Mouse (Mus musculus) myocyte (in vitro differentiated cells): Measurements from ENCODE around the gene Tjp1.

Source experiments
- CEBPB ChIP-seq: IDR thresholded peaks from 2 replicates; pipeline ENCODE4 v1.6.1; 2011; ENCODE audit warnings: mild to moderate bottlenecking, moderate library complexity; ENCODE audit not compliant: poor library complexity, insufficient read depth, severe bottlenecking
- E2F4 ChIP-seq: IDR thresholded peaks from one replicate; pipeline ENCODE4 v1.6.1; 2011; ENCODE audit warnings: mild to moderate bottlenecking, control low read depth, moderate library complexity; ENCODE audit not compliant: insufficient read depth
- MAX ChIP-seq: IDR thresholded peaks from one replicate; pipeline ENCODE4 v1.6.1; 2011; ENCODE audit warnings: low read depth, mild to moderate bottlenecking, control low read depth
- MYOD1 ChIP-seq, 3 experiments: IDR thresholded peaks; one replicate each; pipeline ENCODE4 v1.6.1; 2011; ENCODE audit warnings: control low read depth in 2 of 3, low read depth in 2 of 3, mild to moderate bottlenecking in 2 of 3, moderate library complexity in 1 of 3; ENCODE audit not compliant: insufficient read length in 2 of 3, control insufficient read depth in 1 of 3
- MYOG ChIP-seq, 3 experiments: IDR thresholded peaks; one replicate each; pipeline ENCODE4 v1.6.1; 2011; ENCODE audit warnings: control low read depth in 2 of 3, low read depth in 2 of 3, mild to moderate bottlenecking in 2 of 3; ENCODE audit not compliant: insufficient read length in 2 of 3, control insufficient read depth in 1 of 3, insufficient read depth in 1 of 3
- POLR2A ChIP-seq: IDR thresholded peaks from one replicate; pipeline ENCODE4 v1.6.1; 2011; ENCODE audit warnings: low read depth, mild to moderate bottlenecking, control low read depth, moderate library complexity; ENCODE audit not compliant: insufficient read length
- POLR2AphosphoS2 ChIP-seq: IDR thresholded peaks from one replicate; pipeline ENCODE4 v1.6.1; 2011; ENCODE audit warnings: low read depth, control low read depth; ENCODE audit not compliant: insufficient read length
- REST ChIP-seq: IDR thresholded peaks from one replicate; pipeline ENCODE4 v1.6.1; 2011; ENCODE audit warnings: mild to moderate bottlenecking, control low read depth, moderate library complexity; ENCODE audit not compliant: insufficient read depth, insufficient read length
- TCF12 ChIP-seq: IDR thresholded peaks from one replicate; pipeline ENCODE4 v1.6.1; 2011; ENCODE audit warnings: mild to moderate bottlenecking, control low read depth; ENCODE audit not compliant: poor library complexity, insufficient read depth, severe bottlenecking
- TCF3 ChIP-seq: IDR thresholded peaks from one replicate; pipeline ENCODE4 v1.6.1; 2011; ENCODE audit warnings: low read depth, control low read depth; ENCODE audit not compliant: insufficient read length
- USF1 ChIP-seq: IDR thresholded peaks from one replicate; pipeline ENCODE4 v1.6.1; 2011; ENCODE audit warnings: low read depth, mild to moderate bottlenecking, control low read depth, moderate library complexity

DNA sequence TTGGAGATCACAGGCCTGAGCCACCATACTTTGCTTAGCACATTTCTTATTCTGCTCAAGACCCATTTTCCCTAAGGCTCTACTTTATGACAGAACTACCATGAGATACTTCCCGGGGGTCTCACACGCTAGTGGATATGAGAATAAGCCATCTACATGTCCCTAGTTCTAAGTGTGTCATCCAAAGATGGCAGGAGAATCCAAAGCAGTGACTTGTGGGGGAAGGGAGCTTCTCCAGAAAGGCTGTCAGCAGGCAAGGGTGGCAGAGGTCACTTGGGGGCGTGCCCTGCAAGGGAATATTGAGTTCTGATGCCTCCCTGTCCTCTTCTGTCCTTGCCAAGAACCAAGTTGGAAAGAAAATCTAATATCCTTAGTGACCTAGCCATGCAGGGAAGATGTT, 150.1 kb downstream of the Tjp1 start:
- no peak for TF ChIP-seq POLR2A
- TF ChIP-seq MYOD1 (IDR thresholded peaks at IDR 0.05; ENCODE audit: control insufficient read depth in 1 of 3, insufficient read length in 2 of 3, low read depth in 2 of 3), result no peak
- TF ChIP-seq CEBPB, result no peak
- no peak for TF ChIP-seq MAX
- no peak for TF ChIP-seq REST
- no peak for TF ChIP-seq E2F4
- TF ChIP-seq USF1, result no peak
- no peak for TF ChIP-seq TCF12
- TF ChIP-seq MYOG (IDR thresholded peaks at IDR 0.05; ENCODE audit: control insufficient read depth in 1 of 3, insufficient read depth in 1 of 3, insufficient read length in 2 of 3, low read depth in 2 of 3), result no peak
- TF ChIP-seq TCF3, result no peak
- no peak for TF ChIP-seq POLR2AphosphoS2
